Mouse (Mus musculus) liver, postnatal 0 days (tissue): ENCODE data around the gene Ski.

Source experiments
- CTCF ChIP-seq: sonication (generic); IDR thresholded peaks from 2 replicates; pipeline ENCODE4 v1.5.1; 2016; ENCODE audit warnings: antibody characterized with exemption, low read depth
- EP300 ChIP-seq: IDR thresholded peaks from 2 replicates; pipeline ENCODE4 v1.6.1; 2016; ENCODE audit warnings: antibody characterized with exemption, low read depth, mild to moderate bottlenecking

- no peak for TF ChIP-seq EP300
- no peak for TF ChIP-seq CTCF
These were observed 92.4 kb downstream of the Ski start for GRCm38 (mm10) chr4:155129996-155130395.
